Comparison of ENCODE assay signal across 1 mouse cellular context in genomic region chr11:33845931-33846330, GRCm38 (mm10).
TF ChIP-seq lines count a peak whose summit lies in the region.

No protein-coding gene starts in this region.

TF ChIP-seq in CH12.LX, 34 proteins besides CTCF, POLR2A, EP300 and RAD21 (continued from another document):
- no peak for TF ChIP-seq GABPA (IDR thresholded peaks at IDR 0.05; ENCODE audit: insufficient replicate concordance, low read depth, low read length)
